Mouse (Mus musculus): ENCODE data around the gene Tmem42.

Tmem42 gene

DNA sequence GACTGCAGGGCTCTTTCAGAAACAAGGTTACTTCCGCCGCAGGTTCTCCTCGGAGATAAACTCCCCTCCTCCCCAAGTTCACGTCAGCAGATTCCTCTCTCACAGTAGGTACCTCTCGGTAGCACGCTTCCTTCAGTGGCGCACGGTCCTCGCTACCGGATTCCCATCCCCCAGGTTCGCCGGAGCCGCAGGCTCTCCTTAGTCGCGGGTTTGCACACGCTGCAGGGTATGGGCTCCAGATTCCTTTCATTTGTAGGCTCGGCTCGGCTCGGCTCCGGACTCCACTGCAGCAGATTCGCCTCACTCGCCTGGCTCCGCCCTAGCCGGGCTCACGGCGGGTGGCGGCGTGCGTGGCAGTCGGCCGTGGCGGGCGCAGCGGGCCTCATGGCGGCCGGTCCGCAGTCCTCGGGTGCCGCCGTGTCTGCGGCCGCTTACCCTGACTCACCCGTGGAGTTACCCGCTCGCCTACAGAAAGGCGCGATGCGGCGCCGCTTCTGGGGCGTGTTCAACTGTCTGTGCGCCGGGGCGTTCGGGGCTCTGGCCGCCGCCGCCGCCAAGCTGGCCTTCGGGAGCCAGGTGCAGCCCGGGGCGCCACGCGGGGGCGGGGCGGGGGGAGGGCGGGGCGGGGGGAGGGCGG is at the start of gene Tmem42:
Tmem42 (plus strand) TSS at position 332 of the 637 bp plus-strand sequence.
- DNase-seq (ENCODE audit: low spot score) = peak; percentile 72

DNA sequence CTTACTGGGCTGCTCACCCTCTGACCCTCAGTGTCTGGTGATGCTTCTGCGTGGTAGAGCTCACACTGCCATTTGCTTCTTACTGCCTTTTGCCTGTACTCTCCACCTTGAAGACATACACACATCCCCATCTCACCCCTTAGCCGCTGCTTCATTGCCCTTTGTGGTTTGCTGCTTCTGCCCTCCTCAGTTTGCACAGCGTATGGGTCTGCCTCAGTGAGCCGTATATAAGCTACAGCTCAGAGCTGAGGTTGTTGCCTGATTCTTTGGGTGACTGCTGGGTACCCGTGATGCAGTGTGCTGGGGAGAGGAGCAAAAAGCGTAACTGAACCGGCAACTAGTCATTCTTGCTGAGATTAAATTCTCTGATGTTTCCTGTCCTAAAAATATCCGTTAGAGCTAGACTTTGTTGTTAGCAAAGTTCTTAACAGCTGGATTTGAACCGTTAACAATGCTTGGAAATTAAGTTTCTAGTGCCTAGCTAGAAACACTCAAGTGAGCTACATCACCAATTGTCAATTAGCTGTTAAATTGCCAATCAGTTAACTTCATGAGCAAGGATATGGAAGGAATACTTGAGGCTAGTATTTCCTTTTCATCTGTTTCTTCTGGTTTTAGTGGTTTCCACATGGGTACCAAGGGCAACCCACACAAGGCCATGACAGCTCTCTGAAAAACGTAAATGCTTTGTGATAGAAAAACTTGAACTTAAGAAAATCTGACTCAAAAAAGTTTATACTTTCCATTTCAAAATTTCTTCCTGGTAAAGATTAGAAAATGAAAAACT is 22.5 kb upstream of the Tmem42 start:
- DNase-seq (ENCODE audit: low spot score) = no peak

- DNase-seq (ENCODE audit: low spot score) = no peak
Observed at GRCm38 (mm10) chr9:122999193-122999586, 21.9 kb upstream of the Tmem42 start.

- no peak for DNase-seq (ENCODE audit: low spot score)
Observed at GRCm38 (mm10) chr9:123004718-123005117, 16.4 kb upstream of the Tmem42 start.

GRCm38 (mm10) chr9:123006071-123006470 is 15.1 kb upstream of the Tmem42 start:
- DNase-seq (ENCODE audit: low spot score) = no peak

GRCm38 (mm10) chr9:123021636-123022379 is 682 bp downstream of the Tmem42 start:
- DNase-seq (ENCODE audit: low spot score) = peak; percentile 16

GRCm38 (mm10) chr9:123024201-123024600 is 3.1 kb downstream of the Tmem42 start:
- DNase-seq (ENCODE audit: low spot score) = no peak

GRCm38 (mm10) chr9:123031496-123032246 is 10.5 kb downstream of the Tmem42 start:
- DNase-seq (ENCODE audit: low spot score) = no peak

DNA sequence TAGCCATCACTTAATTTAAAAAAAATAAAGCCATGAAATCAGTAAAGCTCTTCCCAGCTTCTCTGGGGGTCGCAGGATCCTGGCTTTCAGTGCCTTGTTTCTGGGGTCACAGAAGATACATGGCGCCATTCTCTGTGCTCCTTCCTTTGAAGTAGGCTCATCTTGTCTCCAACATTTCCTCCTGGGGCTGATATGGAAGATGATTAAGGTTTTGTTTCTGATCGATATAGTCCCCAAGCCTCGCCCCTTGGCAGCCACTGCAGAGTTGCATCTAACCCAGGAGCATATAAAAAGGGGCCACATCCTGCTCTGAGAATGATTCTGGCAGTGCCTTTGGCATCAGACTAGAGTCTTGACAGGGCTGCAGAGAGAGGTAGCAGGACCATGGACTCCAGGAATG is 13.3 kb downstream of the Tmem42 start, which contains the start of gene Tgm4:
Tgm4 (plus strand) TSS at position 301 of the 400 bp plus-strand sequence.
- no peak for DNase-seq (ENCODE audit: low spot score)

DNA sequence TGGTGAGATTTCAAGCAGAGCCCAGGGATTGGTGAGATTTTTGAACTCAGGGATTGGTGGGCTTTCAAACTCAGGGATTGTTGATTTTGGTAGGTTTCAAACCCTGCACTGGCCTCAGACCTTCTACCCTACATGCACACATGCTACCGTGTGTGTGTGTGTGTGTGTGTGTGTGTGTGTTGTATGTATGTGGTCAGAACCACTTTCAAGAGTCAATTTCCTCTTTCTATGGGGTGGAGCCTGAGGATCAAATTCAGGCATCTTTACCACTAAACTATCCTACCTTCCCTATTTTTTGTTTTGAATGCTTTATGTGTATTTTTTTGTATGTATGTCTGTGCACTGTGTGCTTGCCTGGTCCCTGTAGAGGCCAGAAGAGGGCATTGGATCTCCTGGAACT is 26.5 kb downstream of the Tmem42 start:
- no peak for DNase-seq (ENCODE audit: low spot score)

GRCm38 (mm10) chr9:123058724-123059292 is 37.7 kb downstream of the Tmem42 start:
- DNase-seq (ENCODE audit: low spot score) = no peak

- no peak for DNase-seq (ENCODE audit: low spot score)
Observed at GRCm38 (mm10) chr9:123060172-123060571, 39.0 kb downstream of the Tmem42 start.
